Mouse (Mus musculus) ES-Bruce4 (cell line): ENCODE results near the gene Ap1s2. TPM values are rescaled to one million over a fixed set of nuclear protein-coding genes. Genes with fewer than 3 reads are reported as not detected.

ENCODE experiments used
- H3K27ac ChIP-seq: 2 replicates; pipeline ENCODE4 v1.5.1; 2012; ENCODE audit warnings: low read length, inconsistent platforms; ENCODE audit not compliant: insufficient read depth
- H3K27me3 ChIP-seq: 2 replicates; pipeline ENCODE4 v1.6.1; 2012; ENCODE audit warnings: mild to moderate bottlenecking, low read length, inconsistent platforms; ENCODE audit not compliant: control insufficient read depth, poor library complexity, insufficient read depth, severe bottlenecking
- H3K36me3 ChIP-seq: 2 replicates; pipeline ENCODE4 v1.6.1; 2012; ENCODE audit warnings: inconsistent platforms, mild to moderate bottlenecking, low read length, moderate library complexity; ENCODE audit not compliant: control insufficient read depth, poor library complexity, insufficient read depth, severe bottlenecking
- H3K4me1 ChIP-seq: one replicate; pipeline ENCODE4 v1.8.1; 2011; ENCODE audit warnings: low read length; ENCODE audit not compliant: control insufficient read depth, insufficient read depth
- H3K4me3 ChIP-seq: 2 replicates; pipeline ENCODE4 v1.5.1; 2011; ENCODE audit warnings: low read depth, mild to moderate bottlenecking, low read length
- H3K9ac ChIP-seq: 2 replicates; pipeline ENCODE4 v1.6.1; 2012; ENCODE audit warnings: low read depth, mild to moderate bottlenecking, inconsistent platforms; ENCODE audit not compliant: poor library complexity, severe bottlenecking
- H3K9me3 ChIP-seq: replicated peaks from 2 replicates; pipeline ENCODE4 v1.6.1; 2012; ENCODE audit warnings: mild to moderate bottlenecking, low read length, inconsistent platforms; ENCODE audit not compliant: control insufficient read depth, poor library complexity, insufficient read depth, severe bottlenecking
- CTCF ChIP-seq: IDR thresholded peaks from one replicate; pipeline ENCODE4 v1.8.1; 2011; ENCODE audit warnings: low read depth, low read length
- EP300 ChIP-seq: IDR thresholded peaks from 2 replicates; pipeline ENCODE4 v1.6.1; 2011; ENCODE audit warnings: low read depth, low read length; ENCODE audit not compliant: insufficient read depth
- POLR2A ChIP-seq: IDR thresholded peaks from one replicate; pipeline ENCODE4 v1.8.1; 2011; ENCODE audit warnings: low read length; ENCODE audit not compliant: insufficient read depth
- polyA plus RNA-seq: library from polyadenylated mRNA; stranded (reverse); fragments of >200 nt; gene quantifications from 2 replicates; pipeline ENCODE4 v1.2.4, GENCODE M21; 2011; ENCODE audit warnings: low read depth; ENCODE audit not compliant: missing spikeins, insufficient read depth, insufficient read length

Gene Ap1s2
- 27.1 and 27.6 TPM in 2 replicates for polyA plus RNA-seq

DNA sequence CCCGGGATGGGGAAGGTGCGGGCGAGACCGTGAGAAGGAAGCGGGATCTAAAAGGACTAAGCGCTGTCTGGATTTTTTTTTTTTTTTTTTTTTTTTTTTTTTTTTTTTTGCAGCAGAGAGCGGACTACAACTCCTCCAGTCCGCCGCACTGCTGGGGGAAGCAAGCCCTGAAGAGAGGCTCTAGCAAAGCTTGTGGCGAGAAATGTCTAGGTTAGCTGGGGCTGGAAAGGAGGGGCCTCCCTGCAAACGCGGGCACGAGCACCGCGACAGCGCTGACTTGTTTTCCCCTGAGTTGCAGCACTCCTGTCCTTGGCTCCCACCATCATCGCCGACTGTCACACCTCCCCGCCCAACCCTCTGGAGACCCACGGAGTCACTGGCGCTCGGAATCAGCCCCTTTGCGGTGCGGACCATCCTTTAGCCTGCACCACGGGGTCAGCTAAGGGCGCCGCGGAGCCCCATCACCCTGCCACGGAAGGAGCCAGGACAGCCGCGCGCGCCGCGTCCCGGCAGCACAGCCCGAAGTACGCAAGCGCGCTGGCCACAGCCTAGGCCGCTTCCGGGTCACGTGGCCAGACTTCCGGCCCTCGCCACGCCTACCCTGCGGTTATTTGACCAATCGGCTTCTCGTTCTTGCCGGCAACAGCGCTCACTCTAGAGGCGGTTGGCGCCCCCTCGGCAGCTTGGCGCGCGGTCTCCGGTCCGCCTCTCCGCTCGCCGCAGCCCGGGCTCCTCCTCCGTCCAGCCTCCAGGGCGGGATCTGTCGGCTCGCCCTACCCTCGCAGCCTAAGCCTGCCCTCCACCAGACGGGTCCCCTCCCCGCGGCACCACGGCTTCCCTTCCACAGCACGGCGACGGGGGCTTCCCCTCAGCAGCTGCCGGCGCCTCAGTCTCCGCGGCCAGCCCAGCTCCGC is at the start of gene Ap1s2:
TSS of gene Ap1s2 (plus strand) at position 681 of the 914 bp plus-strand sequence.
- peak within 1 kb of the TSS; percentile 57 for H3K27ac ChIP-seq
- H3K4me3 ChIP-seq, result peak within 1 kb of the TSS; percentile 97
- TF ChIP-seq EP300, result no peak
- peak; percentile 22 for TF ChIP-seq POLR2A
- no peak for TF ChIP-seq CTCF
- peak within 1 kb of the TSS; percentile 80 for H3K9ac ChIP-seq
- no peaks in the 10 kb centered on the region for H3K9me3 ChIP-seq
- H3K4me1 ChIP-seq, result no peaks in the 10 kb centered on the region
- no peaks in the 10 kb centered on the region for H3K36me3 ChIP-seq
- H3K27me3 ChIP-seq, result no peaks in the 10 kb centered on the region

DNA sequence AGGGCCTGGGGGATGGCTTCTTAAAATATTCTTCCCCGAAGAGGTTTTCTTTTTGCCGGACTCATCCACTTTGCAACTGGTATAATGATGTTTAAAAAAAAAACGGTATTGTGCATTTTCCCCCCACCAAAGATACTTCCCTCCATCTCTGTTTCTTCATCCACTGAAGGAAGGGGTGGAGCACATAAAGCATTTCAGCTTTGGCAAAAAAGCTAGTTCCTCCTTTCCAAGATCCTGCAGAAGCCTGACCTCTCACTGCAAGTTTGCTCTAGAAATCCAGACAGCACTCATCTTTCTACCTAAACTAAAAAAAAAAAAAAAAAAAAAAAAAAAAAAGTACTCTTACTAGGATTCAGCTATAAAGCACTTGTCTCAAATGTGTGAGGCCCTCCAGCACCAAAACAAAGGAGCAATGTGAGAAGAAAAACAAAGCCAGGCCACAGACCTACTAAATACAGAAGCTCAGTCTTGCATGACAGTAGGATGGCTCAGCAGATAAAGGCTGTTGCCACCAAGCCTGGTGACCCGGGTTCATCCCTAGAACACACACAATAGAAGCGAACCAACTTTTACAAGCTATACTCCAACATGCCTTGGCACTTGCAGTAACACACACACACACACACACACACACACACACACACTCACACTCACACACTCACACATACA is 41.0 kb upstream of the Ap1s2 start:
- Histone ChIP-seq H3K4me1 (no peaks in the 10 kb centered on the region), H3K9me3 (no peaks in the 10 kb centered on the region), H3K36me3 (no peaks in the 10 kb centered on the region), H3K27ac (no peak overlapping the region), H3K4me3 (no peak overlapping the region), H3K9ac (no peak overlapping the region), H3K27me3 (no peaks in the 10 kb centered on the region)
- no peak for TF ChIP-seq EP300
- TF ChIP-seq CTCF, result no peak
- no peak for TF ChIP-seq POLR2A

DNA sequence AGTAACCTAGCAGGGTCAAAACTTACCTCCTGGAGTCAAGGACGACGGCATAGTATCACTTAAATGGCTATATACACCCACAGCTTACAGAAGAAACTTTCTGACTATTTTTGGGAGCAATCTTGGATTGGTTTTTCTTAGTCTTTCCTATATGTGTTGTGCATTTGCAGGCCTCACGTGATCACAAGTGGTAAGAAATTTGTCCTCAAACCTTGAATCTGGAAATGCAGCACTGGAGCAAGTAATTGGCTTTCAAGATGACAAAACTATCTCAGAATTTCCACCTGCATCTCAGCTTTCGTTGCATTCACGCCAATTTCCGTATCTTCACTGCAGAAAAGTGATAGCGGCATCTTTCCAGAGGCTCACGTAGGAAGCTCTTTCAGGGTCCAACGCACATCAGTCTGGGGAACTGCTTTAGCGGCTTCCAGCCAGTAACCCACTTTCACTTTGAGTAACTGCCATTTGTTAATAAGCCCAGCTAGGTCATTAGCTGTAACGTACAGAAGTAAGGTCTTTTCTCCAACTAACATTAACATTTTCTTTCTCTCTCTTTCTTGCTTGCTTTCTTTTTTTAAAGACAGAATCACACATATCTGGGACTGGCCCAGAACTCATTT is 40.0 kb upstream of the Ap1s2 start:
- H3K9me3 ChIP-seq, result no peaks in the 10 kb centered on the region
- H3K27me3 ChIP-seq, result no peaks in the 10 kb centered on the region
- TF ChIP-seq POLR2A, result no peak
- no peaks in the 10 kb centered on the region for H3K4me1 ChIP-seq
- no peaks in the 10 kb centered on the region for H3K36me3 ChIP-seq
- H3K4me3 ChIP-seq, result no peak overlapping the region
- H3K9ac ChIP-seq, result no peak overlapping the region
- H3K27ac ChIP-seq, result no peak overlapping the region

DNA sequence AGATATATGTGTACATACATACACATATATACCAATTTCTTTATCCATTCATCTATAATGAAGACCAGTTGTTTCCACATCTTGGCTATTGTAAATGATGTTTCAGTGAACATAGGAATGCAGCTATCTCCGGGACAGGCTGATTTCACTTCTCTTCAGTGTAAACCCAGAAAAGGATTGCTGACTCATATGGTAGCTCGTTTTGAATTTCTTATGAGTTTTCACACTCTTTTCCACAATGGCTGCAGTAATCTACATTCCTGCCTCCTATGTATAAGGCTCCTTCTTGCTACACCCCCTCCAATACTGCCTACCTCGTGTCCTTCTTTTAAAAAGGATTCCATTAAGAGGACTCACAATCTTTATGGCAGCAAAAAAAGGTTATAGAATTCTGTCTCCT is 32.9 kb upstream of the Ap1s2 start:
- no peak overlapping the region for H3K4me3 ChIP-seq
- H3K27me3 ChIP-seq, result no peaks in the 10 kb centered on the region
- H3K9ac ChIP-seq, result no peak overlapping the region

DNA sequence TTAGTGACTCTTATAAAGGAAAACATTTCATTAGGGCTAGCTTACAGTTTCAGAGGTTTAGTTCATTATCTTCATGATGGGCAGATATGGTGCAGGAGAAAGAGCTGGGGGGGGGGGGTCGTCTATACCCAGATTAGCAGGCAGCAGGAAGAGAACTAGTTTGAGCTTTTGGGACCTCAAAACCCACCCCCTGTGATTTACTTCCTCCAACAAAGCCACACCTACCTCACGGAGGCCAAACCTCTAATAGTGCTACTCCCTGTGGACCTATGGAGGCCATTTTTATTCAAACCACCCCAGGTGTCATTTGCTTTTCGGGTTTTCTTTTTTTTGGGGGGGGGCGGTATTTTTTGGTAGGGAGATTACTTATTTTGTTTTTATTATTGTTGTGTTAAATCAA is 32.2 kb upstream of the Ap1s2 start:
- H3K27ac ChIP-seq, result no peak overlapping the region
- no peaks in the 10 kb centered on the region for H3K9me3 ChIP-seq
- no peak for TF ChIP-seq CTCF
- TF ChIP-seq EP300, result no peak
- no peak for TF ChIP-seq POLR2A
- H3K9ac ChIP-seq, result no peak overlapping the region
- no peaks in the 10 kb centered on the region for H3K4me1 ChIP-seq
- H3K4me3 ChIP-seq, result no peak overlapping the region
- no peaks in the 10 kb centered on the region for H3K36me3 ChIP-seq
- H3K27me3 ChIP-seq, result no peaks in the 10 kb centered on the region

More for the DNA sequence above, 32.9 kb upstream of the Ap1s2 start:
- Histone ChIP-seq H3K9me3 (no peaks in the 10 kb centered on the region), H3K4me1 (no peaks in the 10 kb centered on the region), H3K27ac (no peak overlapping the region), H3K36me3 (no peaks in the 10 kb centered on the region)
- TF ChIP-seq EP300 (no peak), POLR2A (no peak), CTCF (no peak)
